Mouse (Mus musculus) forebrain, embryonic 15.5 days (tissue): ENCODE measurements around the gene Patl2. TPM values are rescaled to one million over a fixed set of nuclear protein-coding genes. Genes with fewer than 3 reads are reported as not detected.

Experiments used
- ATAC-seq: fragments of 200-750 bp; cut with Nextera tagmentation; replicated peaks from 2 replicates; pipeline ENCODE4 v1.8.0; 2017; ENCODE audit warnings: mild to moderate bottlenecking, moderate TSS enrichment, moderate library complexity
- H3K27ac ChIP-seq: fragments of 300-500 bp; sonication (generic); replicated peaks from 2 replicates; pipeline ENCODE4 v1.5.1; 2015; ENCODE audit warnings: mild to moderate bottlenecking, inconsistent platforms
- H3K27me3 ChIP-seq: fragments of 300-500 bp; sonication (generic); 2 replicates; pipeline ENCODE4 v1.6.1; 2015; ENCODE audit warnings: inconsistent platforms
- H3K36me3 ChIP-seq: fragments of 300-500 bp; sonication (generic); 2 replicates; pipeline ENCODE4 v1.6.1; 2015; ENCODE audit warnings: mild to moderate bottlenecking, inconsistent platforms
- H3K4me1 ChIP-seq: fragments of 300-500 bp; sonication (generic); 2 replicates; pipeline ENCODE4 v1.6.1; 2015; ENCODE audit warnings: inconsistent platforms
- H3K4me2 ChIP-seq: fragments of 300-500 bp; sonication (generic); replicated peaks from 2 replicates; pipeline ENCODE4 v1.6.1; 2015; ENCODE audit warnings: mild to moderate bottlenecking, inconsistent platforms
- H3K4me3 ChIP-seq: fragments of 300-500 bp; sonication (generic); 2 replicates; pipeline ENCODE4 v1.5.1; 2015; ENCODE audit warnings: mild to moderate bottlenecking, inconsistent platforms
- H3K9ac ChIP-seq: fragments of 300-500 bp; sonication (generic); replicated peaks from 2 replicates; pipeline ENCODE4 v1.6.1; 2015; ENCODE audit warnings: mild to moderate bottlenecking, inconsistent platforms
- H3K9me3 ChIP-seq: fragments of 300-500 bp; sonication (generic); 2 replicates; pipeline ENCODE4 v1.6.1; 2016; ENCODE audit warnings: inconsistent platforms
- WGBS: fragments of 180-500 bp; shearing (Covaris S2); methylation state at CpG from one replicate; pipeline ENCODE4 v1.1.7; 2015; ENCODE audit warnings: mixed read lengths; 5-methylcytosine and 5-hydroxymethylcytosine counted together
- polyA plus RNA-seq: library from polyadenylated mRNA; unstranded; fragments of >200 nt; fragmentation: Nextera tagmentation; extraction: Ambion mirVana; gene quantifications from 2 replicates; pipeline ENCODE4 v1.2.1, GENCODE M21; 2015

Patl2 gene
- polyA plus RNA-seq, 1 experiment from 2014 or later = not detected

GRCm38 (mm10) chr2:122163430-122164195 is 22.4 kb downstream of the Patl2 start:
- WGBS = 73% methylated on average over 13 of the region's 13 CpGs
- Histone ChIP-seq H3K4me3 (no peak overlapping the region), H3K4me1 (no peaks in the 10 kb centered on the region), H3K36me3 (no peaks in the 10 kb centered on the region), H3K9ac (no peak overlapping the region), H3K27me3 (no peaks in the 10 kb centered on the region), H3K27ac (no peak overlapping the region), H3K4me2 (no peak overlapping the region), H3K9me3 (no peaks in the 10 kb centered on the region)
- no peak for ATAC-seq

DNA sequence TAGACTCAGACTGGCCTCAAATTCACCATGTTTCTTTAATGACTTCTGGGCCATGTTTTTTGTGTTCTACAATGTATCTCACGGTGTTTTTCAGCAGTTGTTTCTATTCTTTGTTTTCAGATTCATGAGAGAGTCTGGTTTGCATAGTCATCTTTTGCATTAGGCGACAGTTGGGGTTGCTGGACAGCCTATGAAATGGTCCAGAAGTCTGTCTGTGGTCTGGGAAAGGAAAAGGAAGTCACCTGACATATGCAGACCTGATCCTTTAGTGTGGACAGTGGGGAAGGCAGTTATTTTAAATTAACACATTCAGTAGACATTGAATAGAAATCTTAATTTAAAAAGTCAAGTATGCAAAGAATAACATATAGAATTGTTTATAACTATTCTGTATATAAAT is 23.5 kb downstream of the Patl2 start:
- Histone ChIP-seq H3K4me1 (no peaks in the 10 kb centered on the region), H3K9ac (no peak overlapping the region), H3K4me3 (no peak overlapping the region), H3K36me3 (no peaks in the 10 kb centered on the region), H3K4me2 (no peak overlapping the region), H3K27ac (no peak overlapping the region), H3K27me3 (no peaks in the 10 kb centered on the region), H3K9me3 (no peaks in the 10 kb centered on the region)
- WGBS = 77% methylated on average over 2 of the region's 2 CpGs
- ATAC-seq = no peak

GRCm38 (mm10) chr2:122161542-122161941 is 24.4 kb downstream of the Patl2 start:
- Histone ChIP-seq H3K9me3 (no peaks in the 10 kb centered on the region), H3K27me3 (no peaks in the 10 kb centered on the region), H3K36me3 (no peaks in the 10 kb centered on the region), H3K4me3 (no peak overlapping the region), H3K4me2 (no peak overlapping the region), H3K4me1 (no peaks in the 10 kb centered on the region), H3K27ac (no peak overlapping the region), H3K9ac (no peak overlapping the region)
- WGBS = 38% methylated on average over 4 of the region's 4 CpGs
- no peak for ATAC-seq

DNA sequence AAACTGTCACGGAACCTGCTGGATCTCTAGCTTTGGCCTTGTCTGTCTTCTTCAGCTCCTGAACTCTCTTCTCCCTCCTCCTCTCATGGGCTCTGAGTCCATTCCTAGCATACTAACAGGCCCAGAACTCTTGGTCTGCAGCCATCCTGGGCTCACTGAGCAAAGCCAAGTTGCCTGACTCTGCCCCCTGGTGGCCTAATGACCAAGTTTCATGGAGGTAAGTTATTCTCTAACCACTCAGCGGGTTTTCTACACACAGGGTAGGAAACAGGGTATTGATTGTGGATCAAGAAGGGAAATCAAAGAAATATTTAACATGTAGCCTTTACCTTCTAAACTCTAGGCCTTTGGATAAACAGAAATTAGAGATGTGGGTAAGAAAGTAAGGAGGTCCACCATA is 25.3 kb downstream of the Patl2 start, which contains the start of gene Trim69:
TSS of gene Trim69 (plus strand) at position 21 of the 400 bp plus-strand sequence.
- Histone ChIP-seq H3K4me2 (no peak within 1 kb of the TSS), H3K27ac (no peak within 1 kb of the TSS), H3K4me3 (no peak within 1 kb of the TSS), H3K27me3 (no peaks in the 10 kb centered on the region), H3K4me1 (no peaks in the 10 kb centered on the region), H3K36me3 (no peaks in the 10 kb centered on the region), H3K9ac (no peak within 1 kb of the TSS), H3K9me3 (no peaks in the 10 kb centered on the region)
- ATAC-seq = 0 out of 2 replicates have a peak, but pooled peaks have one; percentile 43
- 41% methylated on average over 2 of the region's 2 CpGs for WGBS

- ATAC-seq = no peak
- Histone ChIP-seq H3K9ac (no peak overlapping the region), H3K4me2 (no peak overlapping the region), H3K36me3 (no peaks in the 10 kb centered on the region), H3K4me3 (no peak overlapping the region), H3K27me3 (no peaks in the 10 kb centered on the region), H3K9me3 (no peaks in the 10 kb centered on the region), H3K4me1 (no peaks in the 10 kb centered on the region), H3K27ac (no peak overlapping the region)
- 86% methylated on average over 6 of the region's 6 CpGs for WGBS
Observed at GRCm38 (mm10) chr2:122159667-122160066, 26.3 kb downstream of the Patl2 start.

GRCm38 (mm10) chr2:122158362-122158802 is 27.6 kb downstream of the Patl2 start:
- Histone ChIP-seq H3K36me3 (no peaks in the 10 kb centered on the region), H3K27ac (no peak overlapping the region), H3K4me1 (no peaks in the 10 kb centered on the region), H3K27me3 (no peaks in the 10 kb centered on the region), H3K4me2 (no peak overlapping the region), H3K9ac (no peak overlapping the region), H3K9me3 (no peaks in the 10 kb centered on the region), H3K4me3 (no peak overlapping the region)
- 56% methylated on average over 6 of the region's 6 CpGs for WGBS
- no peak for ATAC-seq

DNA sequence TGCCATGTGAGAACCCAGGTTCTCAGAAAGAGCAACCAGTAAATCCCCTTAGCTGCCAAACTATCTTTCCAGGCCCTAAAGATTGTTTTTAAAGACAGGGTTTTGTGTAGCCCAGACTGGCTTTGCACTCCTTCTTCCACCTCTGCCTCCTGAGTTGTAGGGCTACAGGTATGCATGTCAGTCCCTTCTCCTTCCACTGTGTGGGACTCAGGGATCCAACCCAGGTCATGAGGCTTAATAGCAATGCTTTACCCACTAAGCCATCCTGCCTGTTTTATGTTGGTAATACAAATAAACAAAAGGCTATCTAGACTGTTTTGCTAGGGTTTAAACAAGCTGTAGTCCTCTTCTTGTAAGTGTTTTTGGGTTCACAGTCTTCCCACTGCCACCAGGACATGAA is 28.4 kb downstream of the Patl2 start:
- no peak for ATAC-seq
- H3K27ac ChIP-seq = no peak overlapping the region
- H3K36me3 ChIP-seq = no peaks in the 10 kb centered on the region
- H3K4me2 ChIP-seq = no peak overlapping the region
- H3K9me3 ChIP-seq = no peaks in the 10 kb centered on the region
- H3K27me3 ChIP-seq = no peaks in the 10 kb centered on the region
- H3K4me1 ChIP-seq = no peaks in the 10 kb centered on the region
- H3K9ac ChIP-seq = no peak overlapping the region
- no peak overlapping the region for H3K4me3 ChIP-seq

GRCm38 (mm10) chr2:122156051-122156700 is 29.8 kb downstream of the Patl2 start:
- no peaks in the 10 kb centered on the region for H3K4me1 ChIP-seq
- H3K4me3 ChIP-seq = no peak overlapping the region
- no peaks in the 10 kb centered on the region for H3K27me3 ChIP-seq
- H3K36me3 ChIP-seq = no peaks in the 10 kb centered on the region
- 91% methylated on average over 4 of the region's 4 CpGs for WGBS
- H3K4me2 ChIP-seq = no peak overlapping the region
- no peak overlapping the region for H3K9ac ChIP-seq
- ATAC-seq = no peak
- H3K27ac ChIP-seq = no peak overlapping the region
- no peaks in the 10 kb centered on the region for H3K9me3 ChIP-seq

- H3K4me2 ChIP-seq = no peak overlapping the region
- H3K27me3 ChIP-seq = no peaks in the 10 kb centered on the region
- H3K9ac ChIP-seq = no peak overlapping the region
- H3K9me3 ChIP-seq = no peaks in the 10 kb centered on the region
- no peak for ATAC-seq
- H3K27ac ChIP-seq = no peak overlapping the region
- no peaks in the 10 kb centered on the region for H3K4me1 ChIP-seq
- no peak overlapping the region for H3K4me3 ChIP-seq
- H3K36me3 ChIP-seq = no peaks in the 10 kb centered on the region
- 80% methylated on average over 2 of the region's 2 CpGs for WGBS
Observed at GRCm38 (mm10) chr2:122155292-122155691, 30.7 kb downstream of the Patl2 start.

DNA sequence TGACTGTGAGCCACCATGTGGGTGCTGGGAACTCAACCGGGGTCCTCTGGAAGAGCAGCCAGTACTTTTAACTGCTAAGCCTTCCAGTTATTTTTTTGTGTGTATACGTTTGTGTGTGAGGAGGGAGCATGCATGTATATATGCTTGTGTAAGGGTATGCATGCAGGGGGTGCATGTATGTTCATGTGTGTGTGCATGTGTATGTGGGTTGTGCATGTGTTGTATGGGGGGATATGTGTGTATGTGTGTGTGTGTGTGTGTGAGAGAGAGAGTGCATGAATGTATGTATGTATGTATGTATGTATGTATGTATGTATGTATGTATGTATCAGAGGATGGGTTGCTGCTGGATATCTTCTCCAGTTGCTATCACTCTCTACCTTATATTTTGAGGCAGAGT is 31.5 kb downstream of the Patl2 start:
- Histone ChIP-seq H3K4me3 (no peak overlapping the region), H3K4me2 (no peak overlapping the region), H3K36me3 (no peaks in the 10 kb centered on the region), H3K9me3 (no peaks in the 10 kb centered on the region), H3K27ac (no peak overlapping the region), H3K4me1 (no peaks in the 10 kb centered on the region), H3K27me3 (no peaks in the 10 kb centered on the region), H3K9ac (no peak overlapping the region)
- WGBS = 92% methylated on average over 2 of the region's 2 CpGs
- ATAC-seq = no peak

DNA sequence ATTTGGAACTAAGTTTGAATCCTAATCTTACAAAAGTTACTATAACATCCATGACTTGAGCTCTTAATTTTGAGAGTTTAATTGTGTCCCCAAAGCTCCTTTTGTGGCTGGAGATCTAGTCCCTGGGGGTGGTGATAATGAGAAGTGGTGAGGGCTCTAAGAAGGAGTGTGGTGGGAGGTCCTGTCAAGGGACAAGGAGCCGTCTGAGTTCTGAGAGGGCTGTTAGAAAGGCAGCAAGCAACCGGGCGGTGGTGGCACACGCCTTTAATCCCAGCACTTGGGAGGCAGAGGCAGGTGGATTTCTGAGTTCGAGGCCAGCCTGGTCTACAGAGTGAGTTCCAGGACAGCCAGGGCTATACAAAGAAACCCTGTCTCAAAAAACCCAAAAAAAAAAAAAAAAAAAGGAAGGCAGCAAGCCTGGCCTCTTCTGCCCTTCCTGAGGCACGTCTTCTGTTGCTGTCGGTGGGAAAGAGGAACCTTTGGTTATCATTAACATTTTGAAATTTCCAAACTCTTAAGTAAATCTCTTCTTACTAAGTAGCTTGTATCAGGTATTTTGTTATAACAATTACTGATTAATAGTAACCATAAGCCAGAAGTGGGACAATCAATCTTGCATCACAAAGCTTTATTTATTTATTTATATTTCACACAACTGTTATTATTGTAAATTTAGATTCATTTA is 32.2 kb downstream of the Patl2 start:
- H3K36me3 ChIP-seq = no peaks in the 10 kb centered on the region
- 83% methylated on average over 7 of the region's 7 CpGs for WGBS
- no peak overlapping the region for H3K4me2 ChIP-seq
- no peak overlapping the region for H3K9ac ChIP-seq
- H3K4me1 ChIP-seq = no peaks in the 10 kb centered on the region
- no peaks in the 10 kb centered on the region for H3K9me3 ChIP-seq
- no peaks in the 10 kb centered on the region for H3K27me3 ChIP-seq
- no peak overlapping the region for H3K27ac ChIP-seq
- no peak for ATAC-seq
- H3K4me3 ChIP-seq = no peak overlapping the region

- Histone ChIP-seq H3K4me2 (no peak overlapping the region), H3K4me3 (no peak overlapping the region), H3K27me3 (no peaks in the 10 kb centered on the region), H3K9ac (no peak overlapping the region), H3K36me3 (no peaks in the 10 kb centered on the region), H3K27ac (no peak overlapping the region), H3K9me3 (no peaks in the 10 kb centered on the region), H3K4me1 (no peaks in the 10 kb centered on the region)
- no peak for ATAC-seq
- 86% methylated on average over 3 of the region's 3 CpGs for WGBS
Observed at GRCm38 (mm10) chr2:122152850-122153249, 33.1 kb downstream of the Patl2 start.
